Mouse (Mus musculus) thymus, postnatal 14 days (tissue): ENCODE measurements around the gene Rasl10a.
"Not testable (repeated sequence)": the region's sequence is repeated elsewhere in the genome, so short reads cannot be mapped to it uniquely, and the experiment has no call there.

Source experiments
- DNase-seq: peaks from one replicate; pipeline ENCODE4 v3.0.0; 2021

The Rasl10a gene

DNA sequence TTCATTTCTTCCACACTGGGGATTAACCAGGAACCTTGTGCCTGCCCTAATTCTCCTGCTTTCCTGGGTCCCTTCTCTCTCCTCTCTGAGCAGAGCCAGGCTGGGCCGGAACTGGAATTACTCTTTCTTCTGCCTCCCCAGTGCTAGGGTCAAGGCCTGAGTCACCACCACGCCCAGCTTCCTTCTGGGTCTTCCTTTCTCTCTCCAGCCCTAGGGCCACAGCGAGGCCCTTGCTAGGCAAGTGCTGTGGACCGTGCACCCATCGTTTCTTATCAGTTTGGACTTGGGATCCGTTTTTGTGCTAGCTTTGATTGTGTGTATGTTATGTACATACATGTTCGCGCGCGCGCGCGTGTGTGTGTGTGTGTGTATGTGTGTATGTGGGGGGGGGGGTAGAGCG lies 3.8 kb upstream of the Rasl10a start:
- DNase-seq, result no peak

DNA sequence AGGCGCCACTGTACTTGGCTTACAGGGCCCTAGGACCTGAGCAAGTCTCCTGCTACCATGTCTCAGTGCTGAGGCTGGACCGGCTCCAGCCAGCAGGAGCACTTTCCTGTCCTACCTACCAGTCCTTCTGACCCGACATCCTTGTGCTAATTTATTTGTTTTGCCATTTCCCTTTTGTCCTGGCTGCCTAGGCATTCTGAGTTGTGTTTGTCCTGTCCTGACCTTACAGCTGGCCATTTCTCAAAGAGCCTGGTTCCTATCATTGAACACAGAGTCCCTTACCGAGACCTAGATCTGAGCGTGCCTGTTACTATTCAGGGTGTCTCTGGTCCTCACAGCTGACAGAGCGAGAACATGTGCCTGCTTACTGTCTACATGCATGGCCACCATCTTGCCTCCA lies 3.1 kb upstream of the Rasl10a start:
- no peak for DNase-seq

DNA sequence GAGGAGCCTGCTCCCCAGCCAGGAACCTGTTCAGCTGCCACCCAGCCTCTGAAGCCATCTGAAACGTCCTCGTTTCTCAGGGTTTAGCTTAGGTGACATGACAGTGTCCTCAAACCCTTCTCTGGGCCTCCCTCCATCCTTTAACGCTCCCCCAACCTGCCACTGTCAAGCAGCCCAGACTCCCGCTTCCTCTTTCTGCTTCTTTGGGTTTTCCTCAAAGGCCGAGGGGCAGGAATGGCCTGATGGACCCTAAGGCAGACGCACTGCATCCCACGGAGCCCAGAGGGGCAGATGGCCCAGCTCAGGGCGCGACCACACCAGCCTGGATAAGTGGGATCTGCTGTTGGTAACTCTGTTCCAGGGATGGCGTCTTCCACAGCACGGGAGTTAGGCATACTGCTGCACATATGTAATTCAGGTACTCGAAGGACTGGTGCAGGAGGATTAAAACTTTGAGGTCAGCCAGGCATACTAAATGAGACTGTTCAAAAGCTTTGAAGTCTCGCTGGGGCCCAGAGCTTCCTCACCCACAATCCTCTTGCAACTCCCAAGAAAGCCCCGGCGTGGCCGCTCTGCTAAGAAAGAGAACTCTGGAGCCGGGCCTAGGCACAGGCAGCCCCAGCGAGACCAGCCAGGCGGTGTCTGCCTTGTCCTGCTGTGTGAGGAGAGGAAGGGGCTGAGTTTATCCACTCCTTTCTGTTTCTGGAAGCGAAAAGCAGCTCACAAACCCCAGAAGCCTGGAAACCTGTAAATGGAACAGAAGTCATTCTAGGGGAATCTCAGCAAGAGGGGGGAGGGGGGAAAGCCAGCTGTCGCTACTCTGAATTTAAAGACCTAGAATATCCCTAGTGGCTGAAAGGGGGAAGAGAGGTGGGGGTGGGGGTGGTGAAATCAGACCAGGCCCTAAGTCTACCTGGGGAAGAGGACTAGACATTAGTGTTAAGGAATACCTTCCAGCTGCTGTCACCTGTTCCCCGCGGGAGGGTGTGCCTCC lies 1.7 kb upstream of the Rasl10a start:
- no peak for DNase-seq

DNA sequence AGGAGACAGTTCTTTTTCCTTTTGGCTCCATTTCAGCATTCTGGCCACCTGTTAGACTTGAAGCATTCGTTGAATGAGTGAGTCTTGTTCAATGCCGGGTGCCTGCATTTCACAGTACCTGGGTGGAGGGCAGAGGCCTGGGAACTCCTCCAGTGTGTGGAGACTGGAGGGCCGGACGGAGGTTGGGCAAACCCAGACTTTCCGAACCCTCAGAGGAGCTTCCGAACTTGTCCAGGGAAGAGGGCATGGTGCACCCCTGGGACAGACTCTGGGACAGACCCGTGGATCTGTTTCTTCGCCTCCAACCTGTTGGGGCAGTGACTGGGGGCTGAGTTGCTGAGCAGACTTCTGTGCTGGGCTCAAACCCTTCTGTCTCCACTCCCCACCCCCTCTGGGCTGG lies 864 bp upstream of the Rasl10a start:
- DNase-seq, result no peak

GRCm38 (mm10) chr11:5057541-5057855 lies 430 bp upstream of the Rasl10a start:
- no peak for DNase-seq

DNA sequence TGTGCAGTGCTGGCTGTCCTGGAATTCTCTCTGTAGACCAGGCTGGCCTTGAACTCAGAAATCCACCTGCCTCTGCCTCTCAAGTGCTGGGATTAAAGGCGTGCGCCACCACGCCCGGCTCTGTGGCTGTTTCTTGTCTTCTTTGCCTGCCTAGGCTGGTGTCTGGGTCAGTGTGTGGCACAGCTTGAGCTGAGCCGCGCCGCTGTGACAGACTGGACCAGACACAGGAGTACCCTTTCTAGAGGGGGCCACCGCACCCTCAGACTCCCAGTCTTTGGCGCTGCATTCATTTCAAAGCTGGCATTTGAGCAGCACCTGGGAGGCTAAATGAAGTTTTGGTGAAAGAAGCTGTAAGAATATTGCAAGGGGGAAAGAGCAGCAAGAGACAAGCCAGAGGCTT lies 855 bp downstream of the Rasl10a start:
- DNase-seq, result no peak

DNA sequence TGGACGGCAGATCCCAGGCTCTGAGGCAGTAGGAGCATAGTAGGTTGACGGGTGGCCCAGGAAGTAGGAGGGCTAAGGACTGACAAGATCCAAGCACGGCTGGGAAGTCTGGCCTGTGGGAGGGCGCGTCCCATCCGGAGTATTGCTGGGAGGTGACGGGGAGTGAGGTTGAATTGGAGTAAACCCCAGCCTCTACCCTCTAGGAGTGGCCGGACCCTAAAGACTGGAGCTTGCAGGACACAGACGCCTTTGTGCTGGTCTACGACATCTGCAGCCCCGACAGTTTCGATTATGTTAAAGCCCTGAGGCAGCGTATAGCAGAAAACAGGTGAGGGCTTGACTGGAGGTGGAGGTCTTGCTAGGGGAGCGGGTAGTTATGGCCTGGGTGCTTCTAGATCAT lies 1.3 kb downstream of the Rasl10a start:
- no peak for DNase-seq

DNA sequence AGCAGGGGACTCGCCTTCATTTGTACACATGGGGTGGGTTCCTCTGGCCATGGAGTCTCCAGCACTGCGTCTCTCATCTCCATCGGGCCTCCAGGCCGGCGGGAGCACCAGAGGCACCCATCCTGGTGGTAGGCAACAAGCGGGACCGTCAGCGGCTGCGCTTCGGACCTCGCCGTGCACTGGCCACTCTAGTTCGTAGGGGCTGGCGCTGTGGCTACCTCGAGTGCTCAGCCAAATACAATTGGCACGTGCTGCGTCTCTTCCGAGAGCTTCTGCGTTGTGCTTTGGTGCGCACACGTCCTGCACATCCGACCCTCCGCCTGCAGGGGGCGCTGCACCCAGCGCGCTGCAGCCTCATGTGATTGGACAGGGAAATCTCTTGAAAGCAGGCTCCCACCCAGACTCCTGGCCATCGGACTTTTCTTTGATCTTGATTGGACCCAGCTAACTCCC lies 1.8 kb downstream of the Rasl10a start:
- peak; percentile 29 for DNase-seq

- DNase-seq, result no peak
These were observed 3.0 kb downstream of the Rasl10a start for GRCm38 (mm10) chr11:5060756-5061412.

- peak; percentile 53 for DNase-seq
These were observed 3.6 kb downstream of the Rasl10a start for GRCm38 (mm10) chr11:5061413-5062139.

DNA sequence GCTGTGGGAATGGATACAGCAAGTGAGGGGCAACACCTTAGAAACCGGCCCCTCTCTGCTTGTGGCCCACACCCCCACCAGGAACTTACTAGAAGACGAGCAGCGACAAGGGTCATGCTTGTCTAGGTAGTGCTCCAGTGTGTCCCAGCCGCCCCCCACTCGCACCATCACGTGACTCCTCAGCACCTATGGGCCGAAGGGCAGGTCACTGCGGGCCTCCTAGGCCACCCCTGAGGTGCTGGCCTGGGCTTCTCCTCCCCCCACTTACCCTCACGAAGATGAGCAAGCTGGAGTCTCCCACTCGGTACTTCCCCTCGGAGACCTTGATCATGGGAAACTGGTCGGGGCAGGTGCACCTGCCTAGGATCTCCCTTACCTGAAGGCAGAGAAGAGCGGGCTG lies 4.4 kb downstream of the Rasl10a start:
- no peak for DNase-seq

DNA sequence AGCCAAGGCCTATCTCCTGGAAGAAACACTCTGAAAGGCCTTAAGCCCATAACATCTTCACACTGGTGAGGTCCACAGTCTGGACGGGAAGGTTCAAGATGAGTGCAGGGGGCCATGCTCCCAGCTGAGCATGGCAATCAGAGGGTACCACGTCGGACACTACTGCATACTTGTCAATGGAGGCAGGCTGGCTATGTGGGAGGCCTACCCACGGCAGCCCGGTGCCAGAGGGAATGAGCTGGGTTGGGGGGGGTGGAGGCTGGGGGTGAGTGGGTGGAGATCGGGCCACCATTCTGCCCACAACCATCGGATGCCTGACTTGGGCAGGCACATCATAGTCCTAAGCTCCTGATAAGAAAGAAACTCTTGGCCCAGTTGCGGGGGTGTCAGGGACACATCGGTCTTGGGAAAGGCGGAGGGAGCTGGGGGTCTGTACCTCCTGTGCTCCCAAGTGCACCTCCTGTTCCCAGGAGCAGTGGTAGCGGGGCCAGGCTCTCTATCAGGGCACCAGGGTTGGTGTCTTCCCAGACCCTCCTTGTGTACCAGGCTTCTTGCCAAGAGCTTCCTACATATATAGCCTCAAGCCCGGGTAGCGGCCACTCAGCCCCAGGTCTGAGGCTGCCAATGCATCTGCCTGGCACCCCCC lies 5.1 kb downstream of the Rasl10a start:
- DNase-seq, result no peak

- DNase-seq, result no peak
These were observed 5.8 kb downstream of the Rasl10a start for GRCm38 (mm10) chr11:5063561-5064281.

DNA sequence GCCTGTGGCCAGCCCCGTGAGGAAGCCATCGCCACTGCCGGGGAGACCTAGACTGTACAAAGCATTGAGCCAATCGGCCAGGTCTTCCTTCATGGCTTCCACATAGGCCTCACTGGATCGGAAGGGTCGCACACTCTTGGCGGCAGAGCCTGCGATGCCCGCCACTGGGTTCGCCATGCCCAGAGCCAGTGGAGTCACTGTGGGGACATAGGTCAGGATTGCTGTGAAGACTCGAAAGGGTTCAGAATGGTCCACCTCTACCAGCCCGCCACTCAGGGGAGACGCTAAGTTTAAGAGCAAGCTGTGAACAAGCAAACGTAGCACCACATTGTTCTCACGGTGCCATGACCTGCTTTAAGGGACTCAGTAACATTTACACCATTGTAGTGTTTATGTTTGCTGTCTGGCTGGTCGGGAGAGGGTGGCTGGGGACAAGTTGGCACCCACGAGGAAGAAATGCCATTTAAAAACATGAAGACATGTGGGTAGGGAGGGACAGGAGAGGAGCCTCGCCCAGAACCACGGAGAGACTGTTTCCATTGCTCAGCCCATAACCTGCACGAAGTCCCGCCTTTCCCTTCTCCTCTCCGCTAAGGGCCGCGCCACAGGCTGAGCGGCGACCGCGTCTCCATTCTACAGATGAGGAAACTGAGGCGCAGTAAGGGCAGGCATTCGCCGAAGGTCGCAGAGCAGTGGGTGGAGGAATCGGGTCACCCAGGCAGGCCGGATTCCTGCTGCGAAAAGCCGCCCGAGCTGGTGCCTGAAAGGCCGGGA lies 6.5 kb downstream of the Rasl10a start:
- DNase-seq, result no peak

- peak; percentile 59 for DNase-seq
These were observed 7.3 kb downstream of the Rasl10a start, which contains the start of gene Gas2l1 for GRCm38 (mm10) chr11:5065056-5065821. Gene Gas2l1, minus strand, starts transcription at chr11:5065327.

- no peak for DNase-seq
These were observed 9.1 kb downstream of the Rasl10a start for GRCm38 (mm10) chr11:5067063-5067462.

- DNase-seq, result no peak
These were observed 10.4 kb downstream of the Rasl10a start for GRCm38 (mm10) chr11:5068126-5068971.

DNA sequence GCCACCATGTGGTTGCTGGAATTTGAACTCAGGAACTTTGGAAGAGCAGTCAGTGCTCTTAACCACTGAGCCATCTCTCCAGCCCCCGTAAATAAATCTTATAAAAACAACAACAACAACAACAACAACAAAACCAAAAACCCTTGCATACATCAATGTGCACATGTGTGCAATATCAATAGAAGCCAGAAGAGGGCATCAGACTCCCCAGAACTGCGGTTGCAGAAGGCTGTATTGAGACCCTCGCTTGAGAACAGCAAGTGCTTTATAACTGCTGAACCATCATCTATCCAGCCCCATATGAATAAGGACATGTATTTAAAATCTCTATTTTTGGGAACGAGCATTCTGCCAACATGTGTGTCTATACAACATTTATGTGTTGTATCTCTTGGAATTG lies 17.0 kb downstream of the Rasl10a start:
- DNase-seq, result peak; percentile 55

DNA sequence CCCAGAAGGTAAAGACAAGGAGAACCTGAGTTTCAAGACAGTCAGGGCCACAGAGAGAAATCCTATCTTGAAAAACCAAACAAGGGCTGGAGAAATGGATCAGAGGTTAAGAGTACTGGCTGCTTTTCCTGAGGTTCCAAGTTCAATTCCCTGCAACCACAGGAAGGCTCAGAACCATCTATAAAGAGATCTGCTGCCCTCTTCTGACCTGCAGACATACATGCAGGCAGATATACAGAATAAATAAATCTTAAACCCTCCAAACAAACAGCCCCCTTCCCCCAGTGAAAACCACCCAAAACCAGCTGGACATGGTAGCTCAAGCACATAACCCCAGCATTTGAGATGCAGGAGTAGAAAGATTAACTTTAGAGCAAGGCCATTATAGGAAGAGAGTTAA lies 17.8 kb downstream of the Rasl10a start:
- DNase-seq, result no peak

DNA sequence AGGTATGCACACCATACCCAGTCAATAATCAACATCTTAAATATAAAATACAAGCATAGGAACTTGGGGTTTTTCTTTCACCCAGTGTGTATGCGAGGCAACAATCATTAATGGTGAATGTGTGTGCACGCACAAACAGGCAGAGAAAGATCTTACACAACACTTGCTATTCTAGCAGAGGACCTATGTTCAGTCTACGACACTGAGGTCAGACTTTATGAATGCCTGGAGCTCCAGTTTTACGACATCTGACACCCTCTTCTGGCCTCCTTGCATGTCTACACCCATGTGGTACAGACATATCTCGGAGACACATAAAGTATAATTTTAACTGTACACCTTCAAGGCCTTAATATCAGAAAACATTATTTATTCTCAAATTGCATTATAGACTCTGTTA lies 18.9 kb downstream of the Rasl10a start:
- not testable (repeated sequence) for DNase-seq
